Mouse (Mus musculus) brain, embryonic 14.5 days (tissue): ENCODE data around the gene Hspbap1.

Source experiments
- CTCF ChIP-seq: fragments of 200-500 bp; IDR thresholded peaks from 2 replicates; pipeline ENCODE4 v1.5.1; 2012; ENCODE audit warnings: inconsistent platforms, mild to moderate bottlenecking, moderate library complexity, borderline replicate concordance; ENCODE audit not compliant: insufficient read depth, insufficient read length; ENCODE audit errors: extremely low read depth
- POLR2A ChIP-seq: fragments of 200-500 bp; IDR thresholded peaks from 2 replicates; pipeline ENCODE4 v1.6.1; 2012; ENCODE audit warnings: mild to moderate bottlenecking, inconsistent platforms, borderline replicate concordance; ENCODE audit not compliant: poor library complexity, insufficient read depth, insufficient read length, severe bottlenecking; ENCODE audit errors: extremely low read depth

- TF ChIP-seq CTCF, result no peak
- no peak for TF ChIP-seq POLR2A
Observed at GRCm38 (mm10) chr16:35802163-35802562, 32.0 kb downstream of the Hspbap1 start.
